14 mouse cellular contexts compared by ENCODE assay signal in the genomic region with DNA sequence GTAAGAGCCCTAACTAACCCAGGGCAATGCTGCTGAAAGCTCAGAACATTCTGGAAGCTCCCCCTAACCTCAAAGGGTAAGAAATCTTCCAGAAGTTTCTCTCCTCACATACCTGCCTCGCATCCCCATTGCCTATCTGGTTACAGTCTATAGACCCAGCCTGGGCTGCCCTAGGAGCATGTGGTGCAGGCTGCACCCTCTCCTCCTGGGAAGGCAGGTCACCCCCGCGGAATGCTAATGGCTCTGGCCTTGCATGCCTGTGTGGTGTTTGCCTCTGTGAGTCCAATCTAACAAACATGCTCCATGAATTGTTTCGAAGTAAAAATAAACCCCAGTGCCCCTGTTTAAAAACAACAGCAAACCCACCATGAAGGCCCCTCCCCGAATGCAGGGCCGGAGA.
DNase-seq lines count a peak whose midpoint lies in the region; ATAC-seq and TF ChIP-seq lines count a peak whose summit lies in the region.
"Had no signal": no experiment of that assay in that cellular context is flagged by ENCODE, and none has a peak within 500 bp of the region (broad histone marks: within the 10 kb centered on the region; RNA-seq: fewer than 3 reads in every experiment).

No protein-coding gene starts in this region.

- peaks cover 32% of the 10 kb centered on the region for H3K4me1 ChIP-seq in forebrain, embryonic 11.5 days (replicated peaks; ENCODE audit: control insufficient read depth, insufficient read depth, low read length)
- H3K4me1 ChIP-seq in hindbrain, embryonic 13.5 days (replicated peaks): peaks cover 50% of the 10 kb centered on the region
- peaks cover 59% of the 10 kb centered on the region for H3K4me1 ChIP-seq in midbrain, embryonic 13.5 days (replicated peaks)
- no peaks in the 10 kb centered on the region for H3K4me1 ChIP-seq in thymus, adult 2 months (replicated peaks; ENCODE audit: control insufficient read depth, insufficient read depth, low read length)
- H3K4me1 ChIP-seq: stomach, embryonic 15.5 days had no signal

- DNase-seq in MN1 (ENCODE audit: low spot score): peak; percentile 29
- DNase-seq in forebrain, embryonic 11.5 days (ENCODE audit: low spot score): peak; percentile 60
- DNase-seq in thymus, adult 2 months: no peak
- DNase-seq in thymus, postnatal 14 days: no peak
- DNase-seq in heart, postnatal 10 days: no peak
- DNase-seq: cerebellum, adult 9-11 months; gastrocnemius, postnatal 14 days; heart, postnatal 14 days; lung, embryonic 14.5 days had no signal

- H3K27me3 ChIP-seq in forebrain, embryonic 11.5 days (ENCODE audit: control insufficient read depth, insufficient read depth, low read length): no peaks in the 10 kb centered on the region
- peaks cover 50% of the 10 kb centered on the region for H3K27me3 ChIP-seq in hindbrain, embryonic 13.5 days
- peaks cover 12% of the 10 kb centered on the region for H3K27me3 ChIP-seq in midbrain, embryonic 13.5 days
- no peaks in the 10 kb centered on the region for H3K27me3 ChIP-seq in thymus, adult 2 months (ENCODE audit: control insufficient read depth, insufficient read depth, low read length)
- H3K27me3 ChIP-seq: embryonic facial prominence, embryonic 15.5 days; stomach, embryonic 15.5 days had no signal

- no peak for TF ChIP-seq CTCF in thymus, adult 2 months (IDR thresholded peaks at IDR 0.05; ENCODE audit: borderline replicate concordance, control insufficient read depth, extremely low read depth, insufficient read depth, low read length, poor library complexity)

- ATAC-seq in forebrain, embryonic 11.5 days (replicated peaks; ENCODE audit: low FRiP score): peak; percentile 50; the same call in 1 of the 2 replicates
- peak; percentile 68; the same call in 1 of the 2 replicates for ATAC-seq in hindbrain, embryonic 13.5 days (ENCODE audit: low FRiP score)
- peak; percentile 63; the same call in 1 of the 2 replicates for ATAC-seq in midbrain, embryonic 13.5 days

- H3K27ac ChIP-seq in forebrain, embryonic 11.5 days (ENCODE audit: low read depth, low read length): peak overlapping the region; percentile 75
- H3K27ac ChIP-seq in hindbrain, embryonic 13.5 days: peak overlapping the region; percentile 66
- H3K27ac ChIP-seq in midbrain, embryonic 13.5 days: peak overlapping the region; percentile 88
- no peak overlapping the region for H3K27ac ChIP-seq in thymus, adult 2 months (ENCODE audit: control insufficient read depth, insufficient read depth, low read length)
- H3K27ac ChIP-seq: embryonic facial prominence, embryonic 15.5 days; macrophage; stomach, embryonic 15.5 days had no signal

- intact Hi-C loops in heart, postnatal 10 days (cut with DNase I): no loop called here

- H3K9me3 ChIP-seq in forebrain, embryonic 11.5 days (ENCODE audit: control insufficient read depth, low read length): no peaks in the 10 kb centered on the region
- no peaks in the 10 kb centered on the region for H3K9me3 ChIP-seq in hindbrain, embryonic 13.5 days
- no peaks in the 10 kb centered on the region for H3K9me3 ChIP-seq in midbrain, embryonic 13.5 days
- H3K9me3 ChIP-seq: embryonic facial prominence, embryonic 15.5 days; stomach, embryonic 15.5 days had no signal

- TF ChIP-seq POLR2A in thymus, adult 2 months (IDR thresholded peaks at IDR 0.05; ENCODE audit: control insufficient read depth, extremely low read depth, insufficient read depth, low read length, poor library complexity): no peak

- H3K36me3 ChIP-seq in forebrain, embryonic 11.5 days (ENCODE audit: control insufficient read depth, insufficient read depth, low read length): no peaks in the 10 kb centered on the region
- no peaks in the 10 kb centered on the region for H3K36me3 ChIP-seq in hindbrain, embryonic 13.5 days
- H3K36me3 ChIP-seq in midbrain, embryonic 13.5 days: no peaks in the 10 kb centered on the region
- no peaks in the 10 kb centered on the region for H3K36me3 ChIP-seq in thymus, adult 2 months (ENCODE audit: control insufficient read depth, insufficient read depth, low read length)
- H3K36me3 ChIP-seq: embryonic facial prominence, embryonic 15.5 days; stomach, embryonic 15.5 days had no signal

- H3K4me2 ChIP-seq in forebrain, embryonic 11.5 days (ENCODE audit: low read depth, low read length, severe bottlenecking): no peak overlapping the region
- H3K4me2 ChIP-seq in hindbrain, embryonic 13.5 days: no peak overlapping the region
- peak overlapping the region; percentile 30; the same call in 1 of the 2 replicates for H3K4me2 ChIP-seq in midbrain, embryonic 13.5 days (replicated peaks)
- H3K4me2 ChIP-seq: embryonic facial prominence, embryonic 15.5 days; lung, embryonic 14.5 days; stomach, embryonic 15.5 days had no signal

- H3K4me3 ChIP-seq in forebrain, embryonic 11.5 days (ENCODE audit: low read depth, low read length): no peak overlapping the region
- H3K4me3 ChIP-seq in hindbrain, embryonic 13.5 days: no peak overlapping the region
- no peak overlapping the region for H3K4me3 ChIP-seq in midbrain, embryonic 13.5 days (replicated peaks)
- no peak overlapping the region for H3K4me3 ChIP-seq in thymus, adult 2 months (ENCODE audit: control insufficient read depth, insufficient read depth, low read length)
- H3K4me3 ChIP-seq: embryonic facial prominence, embryonic 15.5 days; stomach, embryonic 15.5 days had no signal

- WGBS in forebrain, embryonic 11.5 days: 51% methylated on average over 6 of the region's 6 CpGs
- 21% methylated on average over 6 of the region's 6 CpGs for WGBS in hindbrain, embryonic 13.5 days
- 34% methylated on average over 6 of the region's 6 CpGs for WGBS in midbrain, embryonic 13.5 days
- 80% methylated on average over 6 of the region's 6 CpGs for WGBS in thymus, adult 2 months

- H3K9ac ChIP-seq in forebrain, embryonic 11.5 days (ENCODE audit: low read length): no peak overlapping the region
- no peak overlapping the region for H3K9ac ChIP-seq in hindbrain, embryonic 13.5 days
- H3K9ac ChIP-seq in midbrain, embryonic 13.5 days (replicated peaks): 0 out of 2 replicates have a peak overlapping the region, but pooled peaks have one; percentile 20
- H3K9ac ChIP-seq: embryonic facial prominence, embryonic 15.5 days; lung, embryonic 14.5 days; stomach, embryonic 15.5 days had no signal

Comparison
In these comparisons a context has a peak if more than half of its experiments do, and no peak if none do; other contexts are left out.
1. DNase-seq: peak in MN1 (single experiment) and forebrain, embryonic 11.5 days (single experiment); none in thymus, adult 2 months (single experiment), thymus, postnatal 14 days (single experiment) and heart, postnatal 10 days (0 of 2).
2. Peak in every context shown above with its lines, with median percentiles within 50 percentile points of each other: ATAC-seq.